Mouse (Mus musculus) liver, postnatal 0 days (tissue): ENCODE data around the gene Ghrl.

Source experiments
- CTCF ChIP-seq: sonication (generic); IDR thresholded peaks from 2 replicates; pipeline ENCODE4 v1.5.1; 2016; ENCODE audit warnings: antibody characterized with exemption, low read depth
- EP300 ChIP-seq: IDR thresholded peaks from 2 replicates; pipeline ENCODE4 v1.6.1; 2016; ENCODE audit warnings: antibody characterized with exemption, low read depth, mild to moderate bottlenecking

- no peak for TF ChIP-seq CTCF
- TF ChIP-seq EP300: no peak
Measured at GRCm38 (mm10) chr6:113675991-113676390, 43.7 kb downstream of the Ghrl start.
